ENCODE assay signal across 7 mouse cellular contexts in the genomic region with DNA sequence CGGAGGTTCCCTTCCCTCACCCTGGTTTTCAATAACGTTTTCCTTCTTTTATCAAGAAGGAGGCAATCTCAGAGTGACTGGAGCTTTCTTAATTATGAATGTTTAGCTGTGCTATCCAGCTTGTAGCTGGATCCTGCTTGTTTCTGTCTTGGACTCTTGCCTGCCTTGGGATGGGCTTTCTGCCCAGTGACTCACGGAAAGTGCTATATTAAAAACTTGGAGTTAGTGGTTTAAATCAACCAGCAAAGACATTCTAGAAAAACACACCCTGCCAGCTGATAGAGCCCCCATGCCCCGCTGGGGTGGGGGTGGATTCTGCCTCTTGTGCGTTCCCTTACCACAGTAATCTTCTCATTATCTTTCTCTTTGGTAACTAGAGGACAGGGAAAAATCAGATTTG.
DNase-seq lines count a peak whose midpoint lies in the region; ATAC-seq and TF ChIP-seq lines count a peak whose summit lies in the region.

No protein-coding gene starts in this region.

- peaks cover 2% of the 10 kb centered on the region; the same call in 1 of the 2 replicates for H3K36me3 ChIP-seq in heart, adult 2 months (ENCODE audit: control insufficient read depth, insufficient read depth, low read length)

- no peak for TF ChIP-seq POLR2A in heart, adult 2 months (IDR thresholded peaks at IDR 0.05; ENCODE audit: insufficient read depth, low read depth, low read length)

- peaks cover 15% of the 10 kb centered on the region for H3K4me1 ChIP-seq in heart, adult 2 months (ENCODE audit: control insufficient read depth, insufficient read depth, low read length)

- peak; percentile 21 for ATAC-seq in Patski

- peak overlapping the region; percentile 63 for H3K27ac ChIP-seq in heart, adult 2 months
- no peak overlapping the region for H3K27ac ChIP-seq in layer of hippocampus, adult 2 months

- no peaks in the 10 kb centered on the region for H3K27me3 ChIP-seq in Patski
- H3K27me3 ChIP-seq in heart, adult 2 months (ENCODE audit: control insufficient read depth, insufficient read depth, low read length): no peaks in the 10 kb centered on the region

- DNase-seq in Patski (ENCODE audit: low read depth, low spot score): no peak
- peak; percentile 89 for DNase-seq in adrenal gland, postnatal 10 days
- peak; percentile 87 to 88 for DNase-seq in heart, adult 2 months
- peak; percentile 71 to 85 for DNase-seq in layer of hippocampus, adult 2 months (ENCODE audit: low spot score in 2 of 2)
- DNase-seq in lung, postnatal 36 days: peak; percentile 75
- DNase-seq in urinary bladder, postnatal 36 days (ENCODE audit: low spot score in 2 of 2): peak; percentile 78 to 86
- no peak for DNase-seq in thymus, postnatal 4 days

- no peaks in the 10 kb centered on the region for H3K79me2 ChIP-seq in heart, adult 2 months (replicated peaks; ENCODE audit: control insufficient read depth, insufficient read depth, low read length)

- CTCF ChIA-PET in Patski (lab: Charles Lee): no interaction called here

- intact Hi-C loops in heart, adult 2 months (cut with DNase I): loop anchor here (5.0 kb wide), 3 partner anchors 63 to 123 kb away; no protein-coding TSS in a partner anchor

- 5% methylated on average over 5 of the region's 5 CpGs for WGBS in heart, adult 2 months

- peak overlapping the region; percentile 6; the same call in 1 of the 2 replicates for H3K4me3 ChIP-seq in heart, adult 2 months
- no peak overlapping the region for H3K4me3 ChIP-seq in layer of hippocampus, adult 2 months

- POLR2A ChIA-PET in Patski (lab: Charles Lee): interaction anchor here (1.0 kb wide), 1 partner anchor 86 kb away, joined by 3 read pairs; no protein-coding TSS in a partner anchor

- TF ChIP-seq EP300 in heart, adult 2 months (IDR thresholded peaks at IDR 0.05; ENCODE audit: insufficient read depth, low read depth, low read length): no peak

- TF ChIP-seq CTCF in Patski (IDR thresholded peaks at IDR 0.05): no peak
- TF ChIP-seq CTCF in heart, adult 2 months (IDR thresholded peaks at IDR 0.05): no peak
- no peak for TF ChIP-seq CTCF in layer of hippocampus, adult 2 months (conservative IDR thresholded peaks at IDR 0.05)

- peak overlapping the region; percentile 19; the same call in 1 of the 2 replicates for H3K9ac ChIP-seq in heart, adult 2 months (ENCODE audit: low read depth, low read length)

- in situ Hi-C loops in Patski (cut with MboI; ENCODE audit: low pct_unique_long_range_greater_than_20kb): no loop called here

Comparison
In these comparisons a context has a peak if more than half of its experiments do, and no peak if none do; other contexts are left out.
1. DNase-seq: peak in adrenal gland, postnatal 10 days (single experiment), heart, adult 2 months (2 of 2), layer of hippocampus, adult 2 months (2 of 2), lung, postnatal 36 days (single experiment) and urinary bladder, postnatal 36 days (2 of 2); none in Patski (single experiment) and thymus, postnatal 4 days (single experiment).